Mouse (Mus musculus) kidney, adult 8-10 months (tissue): ENCODE results near the gene Wdr19.

Experiments
- DNase-seq, 2 experiments: peaks; one replicate each; pipeline ENCODE4 v3.0.0; 2022

Gene Wdr19

DNA sequence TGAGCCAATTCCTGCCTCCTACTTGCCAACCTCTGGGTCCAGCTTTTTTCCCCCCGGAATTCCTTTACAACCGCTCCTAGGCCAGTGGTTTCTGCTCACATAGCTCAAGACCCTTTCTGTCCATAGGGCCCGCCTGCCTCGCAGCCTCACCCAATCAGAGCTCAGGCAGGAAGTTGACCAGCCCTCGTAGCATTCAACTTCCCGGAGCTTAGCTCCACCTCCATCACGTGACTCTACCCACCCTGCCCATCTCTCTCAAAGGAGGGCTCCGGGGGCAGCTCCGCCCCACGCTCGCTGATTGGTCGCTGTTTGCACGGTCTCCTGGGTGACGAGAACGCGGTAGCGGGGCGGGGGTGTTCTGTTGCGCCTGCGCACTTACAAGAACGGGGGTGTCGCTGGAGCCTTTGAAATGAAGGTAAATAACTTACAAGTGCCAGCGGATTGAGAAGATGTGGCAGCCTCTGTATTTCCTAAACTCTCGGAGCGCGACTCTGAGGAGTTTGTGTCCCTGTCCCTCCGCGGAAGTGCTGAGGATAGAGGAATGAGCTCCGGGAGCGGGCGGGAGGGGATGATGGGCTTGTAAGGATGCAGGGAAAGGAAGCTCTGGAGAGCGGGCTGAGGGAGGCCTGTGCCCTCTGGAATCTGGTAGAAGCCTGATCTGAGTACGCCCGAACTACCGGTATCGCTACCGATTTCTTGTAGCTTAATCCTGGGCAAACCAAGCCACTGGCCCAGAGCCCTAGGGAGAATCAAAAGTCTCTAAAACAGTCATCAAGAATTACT lies at the start of gene Wdr19:
TSS of gene Wdr19 (plus strand) at position 351 of the 783 bp plus-strand sequence.
- DNase-seq: peak; percentile 99 to 100

DNA sequence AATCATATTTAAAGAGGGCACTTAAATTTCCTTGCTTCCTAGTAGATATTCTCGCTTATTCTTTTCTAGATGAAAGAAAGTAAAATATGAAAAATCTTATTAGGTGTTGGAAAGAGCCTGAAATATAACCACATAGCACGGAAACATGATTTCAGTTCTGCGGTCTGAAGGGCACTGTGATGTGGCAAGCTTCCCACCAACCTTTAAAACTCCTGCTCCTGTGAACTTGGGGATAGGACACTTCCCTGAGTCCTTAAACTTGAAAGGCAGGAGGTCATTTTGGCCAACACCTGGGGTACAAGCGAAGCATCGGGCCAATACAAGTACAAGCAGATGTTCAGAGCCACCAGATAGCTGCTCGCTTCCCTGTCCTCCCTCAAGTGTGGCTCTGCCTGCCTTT lies 49.8 kb upstream of the Wdr19 start:
- peak; percentile 23 to 27 for DNase-seq

DNA sequence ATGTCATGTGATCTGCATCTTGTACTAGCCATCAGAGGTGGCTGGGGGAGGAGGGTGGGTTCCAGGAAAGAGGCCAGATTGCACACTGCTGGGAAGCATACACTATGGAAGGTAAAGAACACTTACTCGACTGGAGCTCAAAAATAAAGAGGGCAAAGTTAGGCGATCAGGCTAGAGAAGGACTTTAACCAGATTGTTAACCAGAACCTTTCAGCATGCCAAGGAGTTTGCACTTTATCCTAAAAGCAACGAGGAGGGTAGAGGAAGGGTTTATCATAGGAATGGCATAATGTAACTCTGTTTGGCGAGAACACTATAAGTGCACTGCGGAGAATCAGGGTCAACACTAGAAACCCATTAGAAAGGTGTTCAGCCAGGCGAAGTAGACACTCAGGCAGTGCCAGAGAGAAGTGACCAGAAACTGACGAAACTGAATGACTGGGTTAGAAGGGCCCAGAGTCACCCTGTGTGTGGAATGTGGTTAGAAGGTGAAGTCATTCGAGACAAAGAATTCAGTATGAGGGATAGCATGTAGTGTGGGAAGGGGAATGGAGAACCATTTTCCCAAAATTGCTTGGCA lies 49.0 kb upstream of the Wdr19 start:
- peak; percentile 19 to 61 for DNase-seq

DNA sequence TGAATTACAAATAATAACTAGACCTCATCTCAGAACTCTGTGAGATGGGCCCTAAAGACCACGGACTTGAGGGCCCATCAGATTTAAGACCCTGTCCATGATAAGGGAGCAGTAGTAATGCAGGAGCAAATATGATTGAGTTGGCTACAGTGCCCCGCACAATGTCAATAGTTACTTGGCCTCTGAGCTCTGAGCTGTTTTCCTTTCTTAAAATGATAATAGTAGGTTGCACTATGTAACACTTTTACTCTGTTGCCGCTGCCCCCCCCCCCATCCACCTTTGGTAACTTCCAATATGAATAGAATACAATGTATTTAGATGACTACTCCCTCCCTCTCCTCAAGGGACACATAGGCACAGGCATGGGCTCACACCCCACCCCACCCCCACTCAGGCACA lies 48.2 kb upstream of the Wdr19 start:
- DNase-seq: no peak

DNA sequence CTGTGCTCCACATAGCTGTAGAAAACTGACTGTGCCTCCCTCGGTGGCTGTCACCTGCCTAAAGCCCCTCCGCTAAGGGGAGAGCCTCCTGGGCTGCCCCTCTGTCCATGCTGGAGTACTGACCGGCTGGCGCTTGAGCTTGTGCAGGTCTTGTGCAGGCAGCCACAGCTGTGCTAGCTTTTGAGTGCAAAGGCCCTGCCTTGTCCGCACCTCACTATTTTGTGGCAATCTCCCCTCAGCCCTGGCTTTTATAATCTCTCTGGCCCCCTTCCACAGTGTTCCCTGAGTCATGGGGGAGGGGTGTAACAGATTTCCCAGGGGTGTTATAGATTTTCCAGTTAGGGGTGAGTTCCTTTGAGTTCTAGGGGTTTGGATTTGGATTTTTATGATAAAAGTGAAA lies 47.7 kb upstream of the Wdr19 start:
- DNase-seq: no peak

DNA sequence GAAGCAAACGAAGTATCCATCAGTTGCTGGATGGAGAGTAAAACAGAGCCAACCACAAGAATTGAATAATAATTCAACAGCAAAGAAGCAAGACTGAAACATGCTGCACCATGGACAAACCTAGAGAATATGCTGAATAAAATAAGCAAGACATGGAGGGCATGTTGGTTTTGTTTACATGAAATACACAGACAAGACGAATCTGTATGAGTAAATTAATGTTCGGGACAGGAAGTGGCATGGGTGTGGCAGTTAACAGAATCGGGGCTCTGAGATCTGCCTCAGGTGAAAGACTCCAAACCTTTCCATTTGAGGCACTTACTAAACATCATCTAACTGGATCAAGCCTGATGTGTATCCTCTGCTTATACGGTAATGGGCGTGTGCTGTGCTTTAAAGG lies 45.2 kb upstream of the Wdr19 start:
- DNase-seq: no peak

DNA sequence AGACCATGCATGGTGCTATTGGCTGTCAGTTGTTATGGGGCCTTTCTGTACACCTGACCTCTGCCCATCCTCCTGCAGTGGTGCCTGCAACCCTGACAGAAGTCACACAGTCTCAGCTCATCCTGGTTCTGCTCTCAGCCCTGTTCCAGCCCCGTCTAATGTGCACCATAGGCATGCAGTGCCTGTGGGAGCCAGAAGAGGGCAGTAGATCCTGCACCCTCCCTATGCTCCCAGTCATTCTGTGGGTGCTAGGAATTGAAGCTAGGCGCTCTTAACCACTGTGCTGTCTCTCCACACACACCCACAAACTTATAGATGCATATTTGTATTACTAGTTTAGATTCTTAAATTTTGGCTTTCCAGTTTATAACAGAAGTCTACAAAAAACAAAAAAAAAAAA lies 42.6 kb upstream of the Wdr19 start:
- DNase-seq: peak in 1 of 2 experiments; percentile 40

DNA sequence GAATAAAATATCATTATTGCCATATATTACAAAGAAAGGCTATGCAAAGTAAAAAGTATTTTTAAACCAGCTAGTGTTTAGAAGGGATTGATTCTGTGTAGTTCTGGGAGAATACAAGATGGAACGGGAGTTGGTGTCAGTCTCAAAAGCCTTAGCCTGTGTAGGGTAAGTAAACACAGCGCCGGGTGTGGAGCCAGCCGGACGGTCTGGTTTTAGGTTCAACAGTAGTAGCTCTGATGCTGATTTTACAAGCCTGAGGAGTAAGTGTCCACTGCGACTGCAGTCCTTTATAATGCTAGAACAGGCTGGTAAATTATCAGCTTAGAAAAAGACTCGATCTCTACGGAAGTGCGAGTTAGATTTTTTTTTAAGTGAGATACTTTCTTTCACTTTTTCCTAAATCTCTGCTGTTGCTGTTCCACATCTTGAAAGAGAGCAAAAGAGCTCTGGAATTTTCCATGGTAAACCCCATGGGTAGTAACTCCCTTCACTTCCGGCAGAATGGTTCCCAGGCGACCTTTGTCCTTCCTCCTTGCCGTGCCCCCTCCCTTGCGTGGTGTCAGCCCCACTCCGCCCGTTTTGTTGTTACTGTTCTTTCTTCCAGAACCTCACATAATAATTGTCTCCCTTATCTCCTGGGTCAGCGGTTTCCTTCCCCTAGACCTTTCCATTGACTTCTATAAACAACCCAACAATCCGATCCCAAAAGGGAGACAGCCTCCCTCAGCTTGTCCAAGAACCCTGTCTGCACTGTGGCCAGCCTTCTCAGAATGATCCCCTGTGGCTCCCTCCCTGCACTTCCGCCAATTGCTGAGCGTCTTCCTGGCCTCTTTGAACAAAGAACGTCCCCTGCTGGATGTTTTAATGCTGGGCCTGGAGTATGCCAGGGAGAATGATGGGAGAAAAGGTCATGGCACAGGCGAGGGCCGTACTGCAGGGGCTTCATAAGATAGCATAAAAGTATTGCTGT lies 41.8 kb upstream of the Wdr19 start:
- peak; percentile 83 to 84 for DNase-seq

DNA sequence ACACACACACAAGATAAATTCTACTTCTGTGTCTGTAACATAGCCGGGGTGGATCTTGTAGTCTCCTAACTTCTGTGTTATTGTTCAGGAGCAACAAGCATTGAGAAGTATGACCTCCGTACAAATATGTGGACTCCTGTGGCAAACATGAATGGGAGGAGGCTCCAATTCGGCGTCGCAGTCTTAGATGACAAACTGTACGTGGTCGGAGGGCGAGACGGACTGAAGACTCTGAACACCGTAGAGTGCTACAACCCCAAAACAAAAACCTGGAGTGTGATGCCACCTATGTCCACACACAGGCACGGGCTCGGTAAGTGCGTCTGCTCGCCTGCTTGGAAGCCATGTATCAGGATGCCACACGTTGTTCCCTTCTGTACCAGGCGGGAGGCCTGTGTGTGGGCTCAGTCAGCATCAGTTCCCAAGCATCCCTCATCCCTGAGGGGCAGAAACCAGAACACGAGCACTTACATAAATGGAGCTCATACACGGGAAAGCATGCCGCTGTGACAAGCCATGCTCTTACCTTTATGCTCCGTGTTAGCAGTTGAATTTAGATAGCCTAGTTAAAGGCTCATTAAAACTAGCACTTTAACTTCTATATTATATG lies 40.7 kb upstream of the Wdr19 start:
- no peak for DNase-seq

DNA sequence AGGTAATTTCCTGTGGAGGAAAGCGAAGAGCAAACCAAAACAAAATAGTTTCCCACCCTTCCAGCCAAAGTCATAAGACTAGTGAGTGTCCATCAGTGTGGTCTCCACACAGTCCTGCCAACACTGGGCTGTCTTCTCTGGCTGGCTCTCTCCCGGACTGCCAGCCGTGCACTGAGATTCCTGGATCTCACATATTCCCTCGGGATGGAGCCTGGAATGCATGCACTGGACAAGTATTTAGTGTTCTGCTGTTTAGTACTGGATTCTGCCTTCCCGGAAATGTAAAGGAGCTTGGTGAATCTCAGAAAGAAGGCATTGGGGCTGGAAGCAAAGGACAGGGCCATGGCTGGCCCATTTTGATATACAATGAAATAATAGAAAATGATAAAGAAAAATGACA lies 36.5 kb upstream of the Wdr19 start:
- no peak for DNase-seq

DNA sequence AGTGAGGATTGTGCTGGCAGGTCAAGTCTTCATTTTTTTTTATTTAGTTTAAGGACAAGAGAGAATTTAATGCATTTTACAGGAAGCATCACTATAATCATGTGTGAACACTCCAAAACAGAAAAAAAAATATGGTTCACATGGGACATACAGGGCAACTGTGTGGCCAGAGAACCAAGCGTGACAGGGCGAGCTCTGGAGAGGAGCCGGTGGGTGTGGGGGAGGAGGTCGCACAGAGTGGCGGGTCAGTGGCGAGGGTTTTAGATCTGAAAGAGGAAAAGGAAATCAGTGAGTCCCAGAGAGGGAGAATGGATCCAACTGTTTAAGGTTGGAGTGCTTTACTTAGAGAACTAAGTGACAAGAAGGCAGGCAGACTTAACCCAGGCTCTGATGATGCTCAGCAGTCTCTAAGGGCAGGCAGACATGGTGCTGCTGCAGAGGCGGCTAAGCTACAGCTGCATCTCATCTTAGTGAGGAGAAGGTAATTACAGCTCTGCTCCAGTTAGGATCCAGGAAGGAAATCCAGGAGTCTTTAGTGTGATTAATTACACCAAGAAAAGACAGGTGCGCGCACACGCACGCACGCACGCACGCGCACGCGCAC lies 35.9 kb upstream of the Wdr19 start:
- DNase-seq: no peak

DNA sequence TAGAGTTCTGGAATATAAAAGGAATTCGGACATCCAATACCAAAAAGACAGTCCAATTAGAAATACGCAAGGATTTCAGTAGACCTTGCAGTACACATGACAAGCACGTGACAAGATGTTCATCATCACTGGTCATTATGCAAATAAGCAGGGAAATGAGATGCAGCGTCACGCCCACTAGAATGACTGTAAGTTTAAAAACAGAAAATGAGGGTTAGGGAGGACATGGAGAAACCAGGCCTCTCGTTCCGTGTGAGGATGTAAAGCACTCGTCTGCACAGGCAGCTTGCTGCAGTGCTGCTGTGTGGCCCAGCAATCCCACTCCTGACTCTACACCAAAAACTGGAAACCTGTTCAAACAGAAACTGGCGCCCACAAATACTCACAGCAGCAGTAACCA lies 29.3 kb upstream of the Wdr19 start:
- no peak for DNase-seq

DNA sequence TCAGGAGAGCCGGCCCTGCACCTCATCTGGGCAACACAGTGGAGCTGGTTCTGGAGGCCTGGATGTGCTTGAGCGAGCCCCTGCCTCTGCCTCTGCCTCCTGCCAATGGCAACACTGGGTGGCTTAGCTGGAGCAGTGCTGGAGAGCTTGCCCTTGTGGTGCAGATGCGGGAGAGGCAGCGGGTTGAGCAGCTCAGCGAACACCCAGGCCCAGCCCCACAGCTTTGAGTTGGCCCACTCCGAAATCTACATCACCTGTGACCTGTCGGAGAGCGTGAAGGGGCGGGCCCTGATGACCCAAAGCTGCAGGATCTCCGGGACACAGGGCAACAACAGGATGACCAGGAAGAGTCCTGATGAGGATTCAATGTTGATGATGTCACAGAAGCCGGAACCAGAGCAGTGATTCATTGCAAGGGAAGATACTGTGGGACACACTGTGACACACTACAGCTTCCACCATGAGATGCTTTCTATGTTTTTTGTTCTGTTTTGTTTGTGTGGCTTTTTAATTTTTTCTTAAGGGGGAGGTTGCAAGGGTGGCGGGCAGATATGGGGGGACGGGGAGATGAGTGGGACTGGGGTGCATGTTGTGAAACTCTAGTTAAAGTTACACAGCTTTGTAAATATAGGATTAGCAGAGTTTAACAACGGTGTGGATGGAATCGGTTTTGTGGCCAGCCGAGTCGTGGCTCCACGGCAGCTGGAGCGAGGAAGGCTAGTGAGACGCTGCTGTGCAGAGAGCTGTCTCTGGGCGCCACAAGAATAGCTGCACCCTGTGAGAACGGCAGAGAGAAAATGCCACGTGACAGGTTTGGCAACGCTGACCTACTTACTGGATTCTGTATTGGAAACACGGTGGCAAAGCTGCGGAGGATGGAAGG lies 24.2 kb upstream of the Wdr19 start:
- peak in 1 of 2 experiments; percentile 14 for DNase-seq

DNA sequence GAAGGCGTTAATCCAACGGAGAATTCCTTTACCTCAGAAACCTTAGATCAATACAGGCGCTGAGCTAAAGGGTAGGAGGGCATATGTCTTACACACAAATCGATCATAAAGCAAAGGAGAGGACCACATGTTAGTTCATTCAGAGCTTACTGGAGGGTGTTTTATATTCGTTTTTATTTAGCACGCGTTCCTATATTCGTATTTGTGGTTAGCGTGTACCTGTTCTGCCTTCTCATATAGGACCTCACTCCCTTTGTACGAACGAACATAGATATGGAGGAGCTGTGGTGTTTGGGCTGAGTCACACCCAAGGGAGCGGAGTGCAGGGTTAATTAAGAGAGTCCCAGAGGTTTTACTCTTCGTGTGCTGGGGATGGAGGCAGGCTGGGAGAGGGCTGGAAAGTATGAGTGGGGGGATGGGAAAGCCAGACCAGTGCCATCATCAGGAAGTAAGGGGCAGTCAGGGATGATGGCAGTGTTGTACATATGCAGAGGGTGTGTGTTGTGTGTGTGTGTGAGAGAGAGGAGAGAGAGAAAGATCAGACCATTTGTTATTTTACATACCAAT lies 23.5 kb upstream of the Wdr19 start:
- no peak for DNase-seq

DNA sequence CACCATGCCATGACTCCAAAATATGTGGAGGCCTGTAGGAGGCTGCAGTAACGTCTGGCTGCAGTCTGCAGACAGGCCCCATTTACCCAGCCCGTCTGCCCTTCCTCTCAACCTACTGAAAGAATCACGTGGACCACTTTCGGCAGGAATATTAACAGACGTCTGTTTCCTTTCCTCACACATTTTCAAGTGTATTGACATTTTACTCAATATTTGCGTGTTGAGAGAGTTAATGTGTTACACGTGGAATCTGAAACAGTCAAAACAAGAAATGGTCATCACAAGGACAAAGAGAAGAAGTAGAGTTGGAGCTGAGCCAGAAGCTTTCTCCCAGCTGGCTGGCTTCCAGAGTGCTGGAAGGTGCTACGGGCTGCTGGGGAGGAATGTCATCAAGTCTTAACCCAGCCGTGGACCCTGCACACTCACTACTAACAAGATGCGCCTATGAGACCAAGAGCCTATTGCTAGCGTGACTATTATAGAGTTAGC lies 22.4 kb upstream of the Wdr19 start:
- peak; percentile 71 to 77 for DNase-seq

DNA sequence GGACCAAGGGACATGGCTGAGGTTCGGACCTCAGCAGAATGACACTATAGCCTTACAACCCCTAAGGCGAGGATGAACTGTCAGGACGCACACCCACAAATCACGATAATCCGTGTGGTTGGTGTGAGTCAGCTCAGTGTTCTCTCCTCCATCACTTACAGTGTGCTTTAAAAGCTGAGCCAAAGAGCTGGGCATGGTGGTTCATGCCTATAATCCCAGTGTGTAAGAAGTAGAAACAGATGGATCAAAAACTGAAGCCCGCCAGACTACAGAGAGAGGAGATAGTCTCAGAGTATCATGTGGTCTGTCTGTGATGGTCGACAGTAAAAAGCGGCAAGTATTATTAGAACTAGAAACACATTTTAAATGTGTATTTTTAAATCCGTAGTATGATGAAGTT lies 21.0 kb upstream of the Wdr19 start:
- DNase-seq: no peak

DNA sequence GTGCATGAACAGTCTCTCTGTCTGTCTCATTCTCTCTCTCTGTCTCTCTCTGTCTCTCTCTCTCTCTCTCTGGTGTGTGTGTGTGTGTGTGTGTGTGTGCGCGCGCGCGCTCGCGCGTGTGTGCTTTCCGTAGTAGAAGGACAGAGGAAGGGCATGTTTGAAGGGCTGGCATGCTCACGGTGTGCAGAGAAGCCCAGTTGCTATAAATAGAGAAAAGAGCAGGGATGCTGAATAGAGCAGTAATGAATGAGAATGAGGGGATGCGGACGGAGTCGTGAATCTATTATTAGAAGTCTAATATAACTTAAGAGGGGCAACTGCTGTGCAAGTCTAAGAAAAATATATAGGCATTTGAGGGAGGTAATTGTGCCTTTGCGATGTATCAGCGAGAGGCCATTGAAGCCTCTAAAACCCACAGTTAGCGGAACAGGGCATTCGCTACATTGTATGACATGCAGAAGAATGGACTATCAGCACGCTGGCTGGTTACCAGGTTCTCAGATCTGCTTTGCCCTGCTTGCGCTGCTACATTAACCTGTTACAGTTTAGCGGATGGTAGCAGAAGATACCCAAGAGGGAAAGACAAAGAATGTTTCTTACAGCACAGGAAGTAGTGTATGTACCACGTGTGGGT lies 18.2 kb upstream of the Wdr19 start:
- no peak for DNase-seq

DNA sequence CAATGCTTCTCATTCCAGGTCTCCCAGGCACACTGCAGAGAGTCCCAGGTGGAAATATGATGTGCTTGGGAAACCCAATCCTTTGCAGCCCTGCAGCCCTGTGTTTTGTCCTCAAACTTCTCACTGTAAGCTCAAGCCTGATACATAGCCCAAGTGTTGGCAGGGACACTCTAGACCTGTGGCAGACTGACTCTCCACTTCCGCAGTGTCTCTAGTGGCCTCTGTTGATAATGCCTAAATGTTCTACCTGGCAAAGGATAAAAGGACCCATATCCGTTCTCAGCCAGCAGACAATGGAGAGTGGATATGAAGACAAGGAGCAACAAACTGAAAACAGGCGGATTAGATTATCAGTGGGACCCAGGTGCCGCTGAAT lies 17.7 kb upstream of the Wdr19 start:
- no peak for DNase-seq

DNA sequence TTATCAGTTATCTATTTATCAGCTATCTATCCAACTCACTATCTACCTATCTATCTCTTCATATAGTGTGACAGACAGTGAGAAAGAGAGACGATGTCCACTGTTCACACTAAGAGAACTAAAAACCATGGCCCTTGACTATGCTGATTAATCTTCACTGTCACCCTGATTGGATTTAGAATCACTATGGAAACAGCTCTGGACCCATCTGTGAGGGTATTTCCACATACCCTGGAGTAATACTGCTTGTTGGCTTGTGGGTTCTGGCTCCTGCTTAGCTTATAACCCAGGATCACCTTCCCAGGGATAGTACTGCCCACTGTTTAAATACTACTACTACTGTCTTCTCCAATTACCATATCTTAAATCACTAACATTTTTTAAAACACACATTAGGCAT lies 17.2 kb upstream of the Wdr19 start:
- DNase-seq: no peak

DNA sequence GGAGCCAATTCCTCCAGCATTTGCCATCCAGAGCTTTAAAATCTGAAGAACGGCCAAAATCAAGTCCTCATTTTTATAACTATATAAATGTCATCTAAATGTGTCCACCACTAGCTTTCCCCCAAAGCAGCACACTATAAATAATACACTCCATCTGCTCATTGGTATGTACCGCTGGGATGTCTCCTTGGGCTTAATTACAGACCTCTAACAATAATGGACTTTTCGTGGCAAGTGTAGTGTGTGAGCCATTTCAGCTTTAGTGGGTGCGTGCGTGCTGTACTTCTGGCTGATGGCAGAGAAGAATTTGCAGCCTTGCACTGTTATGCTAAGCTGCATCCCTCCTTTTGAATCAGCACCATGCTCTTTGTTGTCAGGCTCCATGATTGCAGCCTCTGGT lies 7.9 kb upstream of the Wdr19 start:
- DNase-seq: no peak

DNA sequence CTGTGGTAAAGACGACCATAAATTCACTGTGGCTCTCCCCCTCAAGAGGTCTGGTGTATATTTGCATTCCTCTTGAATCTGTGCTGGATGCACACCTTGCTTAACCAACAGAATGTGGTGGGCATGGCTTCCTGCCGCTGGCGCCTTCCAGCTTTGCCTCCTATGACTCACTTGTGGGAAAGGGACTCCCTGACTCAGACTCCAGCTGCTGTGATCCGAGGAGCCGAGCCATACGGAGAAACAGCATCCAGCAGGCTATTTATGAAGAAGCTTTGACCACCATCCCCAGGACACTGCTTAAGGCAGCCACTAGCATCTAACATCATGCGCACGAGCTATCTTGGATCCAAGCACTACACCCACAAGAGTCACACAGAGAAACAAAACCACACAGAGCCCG lies 5.1 kb upstream of the Wdr19 start:
- DNase-seq: no peak
